Mouse (Mus musculus) heart, adult 2 months (tissue): ENCODE measurements around the gene Tnip1. TPM values are rescaled to one million over a fixed set of nuclear protein-coding genes. Genes with fewer than 3 reads are reported as not detected.
A peak's percentile ranks its signal among the peaks of the same experiment; 100 is the strongest.

ENCODE experiments used
- DNase-seq, 2 experiments: peaks; one replicate each; pipeline ENCODE4 v3.0.0; 2021
- H3K27ac ChIP-seq: fragments of 200-600 bp; 2 replicates; pipeline ENCODE4 v1.8.1; 2022
- H3K27me3 ChIP-seq: fragments of 200-500 bp; 2 replicates; pipeline ENCODE4 v1.6.1; 2012; ENCODE audit warnings: mild to moderate bottlenecking, low read length, inconsistent platforms, mixed read lengths; ENCODE audit not compliant: control insufficient read depth, insufficient read depth
- H3K36me3 ChIP-seq: fragments of 200-500 bp; 2 replicates; pipeline ENCODE4 v1.6.1; 2012; ENCODE audit warnings: low read length, inconsistent platforms; ENCODE audit not compliant: control insufficient read depth, insufficient read depth
- H3K4me1 ChIP-seq: fragments of 200-500 bp; 2 replicates; pipeline ENCODE4 v1.6.1; 2011; ENCODE audit warnings: low read length; ENCODE audit not compliant: control insufficient read depth, insufficient read depth
- H3K4me3 ChIP-seq: fragments of 200-600 bp; 2 replicates; pipeline ENCODE4 v1.8.1; 2022
- H3K79me2 ChIP-seq: fragments of 200-500 bp; replicated peaks from 2 replicates; pipeline ENCODE4 v1.6.1; 2012; ENCODE audit warnings: mild to moderate bottlenecking, inconsistent platforms, low read length, moderate library complexity, mixed read lengths; ENCODE audit not compliant: control insufficient read depth, insufficient read depth
- H3K9ac ChIP-seq: fragments of 200-500 bp; 2 replicates; pipeline ENCODE4 v1.6.1; 2012; ENCODE audit warnings: low read depth, mild to moderate bottlenecking, control low read depth, inconsistent platforms, low read length, mixed read lengths
- CTCF ChIP-seq: fragments of 200-600 bp; IDR thresholded peaks from 2 replicates; pipeline ENCODE4 v1.8.1; 2022; ENCODE audit warnings: antibody characterized with exemption, mild to moderate bottlenecking, moderate library complexity
- EP300 ChIP-seq: fragments of 200-500 bp; IDR thresholded peaks from 2 replicates; pipeline ENCODE4 v1.6.1; 2011; ENCODE audit warnings: low read depth, low read length, control low read depth; ENCODE audit not compliant: insufficient read depth
- POLR2A ChIP-seq: fragments of 200-500 bp; IDR thresholded peaks from 2 replicates; pipeline ENCODE4 v1.6.1; 2011; ENCODE audit warnings: mild to moderate bottlenecking, low read depth, low read length, control low read depth; ENCODE audit not compliant: insufficient read depth
- WGBS: fragments of 180-500 bp; shearing (Covaris S2); methylation state at CpG from one replicate; pipeline ENCODE4 v1.1.7; 2018; 5-methylcytosine and 5-hydroxymethylcytosine counted together
- intact Hi-C: fragments of 180-260 bp; cut with DNase I; formaldehyde crosslinking; loops from one replicate; pipeline ENCODE4 v1.15.1; 2025
- polyA plus RNA-seq: library from polyadenylated mRNA; depleted of rRNA; stranded (reverse); fragments of >200 nt; gene quantifications from 2 replicates; pipeline ENCODE4 v1.2.3, GENCODE M21; 2012
- total RNA-seq, 2 experiments: library from RNA; stranded (reverse); gene quantifications; 2 replicates each; pipeline ENCODE4 v1.2.3; 2021

The Tnip1 gene
- total and polyA plus RNA-seq, 3 experiments, result 25.9 to 34.4 (median 31.9) TPM

- no peaks in the 10 kb centered on the region for H3K4me1 ChIP-seq
- H3K4me3 ChIP-seq, result no peak overlapping the region
- no peaks in the 10 kb centered on the region for H3K79me2 ChIP-seq
- no peaks in the 10 kb centered on the region for H3K36me3 ChIP-seq
- 87% methylated on average over 8 of the region's 8 CpGs for WGBS
- intact Hi-C loops, result loop anchor here (2.0 to 5.0 kb wide), 2 partner anchors 109 to 158 kb away; no protein-coding TSS in a partner anchor
- TF ChIP-seq EP300, result no peak
- TF ChIP-seq CTCF, result no peak
- TF ChIP-seq POLR2A, result no peak
- H3K27ac ChIP-seq, result no peak overlapping the region
- H3K9ac ChIP-seq, result no peak overlapping the region
- H3K27me3 ChIP-seq, result no peaks in the 10 kb centered on the region
- DNase-seq, result no peak
Measured at GRCm38 (mm10) chr11:54929744-54930143, 33.0 kb downstream of the Tnip1 start.

DNA sequence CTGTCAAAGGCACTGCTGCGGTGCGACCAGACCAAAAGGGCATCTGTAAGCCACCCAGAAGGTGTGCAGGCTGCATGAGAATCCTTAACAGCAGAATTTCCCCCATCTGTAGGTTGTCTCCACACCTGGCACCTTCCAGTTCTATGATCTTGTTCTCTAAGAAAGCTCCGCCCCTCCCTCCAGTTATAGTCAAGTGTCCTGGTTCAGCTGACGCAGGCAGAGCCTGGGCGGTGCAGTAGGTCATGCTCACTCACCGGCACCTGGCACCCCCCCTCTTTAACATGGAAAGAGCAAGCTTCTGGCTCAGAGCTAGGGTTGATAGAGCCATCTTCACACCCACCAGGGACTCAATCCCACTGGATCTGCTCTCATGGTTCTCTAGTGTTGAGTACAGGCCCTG is 33.4 kb downstream of the Tnip1 start:
- intact Hi-C loops, result no loop called here
- Histone ChIP-seq H3K27ac (no peak overlapping the region), H3K4me1 (no peaks in the 10 kb centered on the region), H3K27me3 (no peaks in the 10 kb centered on the region), H3K9ac (no peak overlapping the region), H3K4me3 (no peak overlapping the region), H3K36me3 (no peaks in the 10 kb centered on the region), H3K79me2 (no peaks in the 10 kb centered on the region)
- TF ChIP-seq POLR2A (no peak), CTCF (no peak), EP300 (no peak)
- 95% methylated on average over 6 of the region's 6 CpGs for WGBS
- DNase-seq, result no peak

- Histone ChIP-seq H3K79me2 (no peaks in the 10 kb centered on the region), H3K27me3 (no peaks in the 10 kb centered on the region), H3K9ac (no peak overlapping the region), H3K36me3 (no peaks in the 10 kb centered on the region), H3K4me1 (no peaks in the 10 kb centered on the region), H3K4me3 (no peak overlapping the region), H3K27ac (no peak overlapping the region)
- 77% methylated on average over 7 of the region's 7 CpGs for WGBS
- no peak for DNase-seq
- intact Hi-C loops, result no loop called here
- TF ChIP-seq POLR2A (no peak), CTCF (no peak), EP300 (no peak)
Measured at GRCm38 (mm10) chr11:54928886-54929285, 33.8 kb downstream of the Tnip1 start.

GRCm38 (mm10) chr11:54928219-54928618 is 34.5 kb downstream of the Tnip1 start:
- TF ChIP-seq EP300 (no peak), POLR2A (no peak), CTCF (no peak)
- intact Hi-C loops, result no loop called here
- 88% methylated on average over 3 of the region's 3 CpGs for WGBS
- Histone ChIP-seq H3K9ac (no peak overlapping the region), H3K4me1 (no peaks in the 10 kb centered on the region), H3K27me3 (no peaks in the 10 kb centered on the region), H3K79me2 (no peaks in the 10 kb centered on the region), H3K36me3 (no peaks in the 10 kb centered on the region), H3K4me3 (no peak overlapping the region), H3K27ac (no peak overlapping the region)
- no peak for DNase-seq

DNA sequence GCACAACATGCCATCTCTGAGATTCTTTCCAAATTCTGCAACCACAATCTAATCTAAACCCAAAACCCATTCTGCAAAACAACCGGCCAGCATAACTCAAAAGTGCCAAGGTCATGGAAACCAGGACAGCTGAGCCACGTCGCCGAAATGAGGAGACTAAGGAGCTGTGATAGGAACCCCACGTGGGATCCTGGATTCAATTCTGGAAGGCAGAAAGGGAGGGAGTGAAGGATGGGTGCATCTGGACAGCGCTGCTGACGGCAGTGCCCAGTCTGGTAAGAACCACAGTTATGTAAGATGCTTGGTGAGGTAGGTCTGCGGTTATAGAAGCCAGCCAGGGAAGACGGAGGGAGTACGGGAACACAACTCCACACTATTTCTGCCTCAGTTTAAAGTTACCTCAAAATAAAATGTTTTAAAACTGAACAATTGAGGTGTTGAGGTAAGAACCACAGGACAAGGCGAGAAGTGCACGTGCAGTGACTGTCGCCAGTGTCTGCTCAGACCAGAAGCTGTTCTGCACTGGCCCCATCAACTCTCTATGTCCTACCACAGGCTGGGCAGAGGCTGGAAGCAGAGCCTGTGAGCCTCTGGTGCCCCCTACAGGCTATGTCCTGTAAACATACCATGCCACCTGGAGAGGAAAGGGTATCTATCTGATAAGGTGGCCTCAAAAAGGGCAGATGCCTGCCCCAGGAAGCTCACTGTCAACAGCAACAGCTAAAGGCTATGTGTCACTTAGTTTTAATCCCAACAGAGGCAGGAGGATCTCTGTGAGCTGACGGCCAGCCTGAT is 35.2 kb downstream of the Tnip1 start:
- 55% methylated on average over 14 of the region's 14 CpGs for WGBS
- H3K4me1 ChIP-seq, result no peaks in the 10 kb centered on the region
- H3K9ac ChIP-seq, result no peak overlapping the region
- intact Hi-C loops, result loop anchor here (1.0 to 2.0 kb wide), 2 partner anchors 48 to 225 kb away; no protein-coding TSS in a partner anchor
- DNase-seq, result peak; percentile 75 to 76
- H3K27ac ChIP-seq, result peak overlapping the region; percentile 26; the same call in 1 of the 2 replicates
- no peak overlapping the region for H3K4me3 ChIP-seq
- no peaks in the 10 kb centered on the region for H3K27me3 ChIP-seq
- TF ChIP-seq CTCF (peak; percentile 95), EP300 (peak; percentile 80), POLR2A (no peak)
- H3K79me2 ChIP-seq, result no peaks in the 10 kb centered on the region
- no peaks in the 10 kb centered on the region for H3K36me3 ChIP-seq

DNA sequence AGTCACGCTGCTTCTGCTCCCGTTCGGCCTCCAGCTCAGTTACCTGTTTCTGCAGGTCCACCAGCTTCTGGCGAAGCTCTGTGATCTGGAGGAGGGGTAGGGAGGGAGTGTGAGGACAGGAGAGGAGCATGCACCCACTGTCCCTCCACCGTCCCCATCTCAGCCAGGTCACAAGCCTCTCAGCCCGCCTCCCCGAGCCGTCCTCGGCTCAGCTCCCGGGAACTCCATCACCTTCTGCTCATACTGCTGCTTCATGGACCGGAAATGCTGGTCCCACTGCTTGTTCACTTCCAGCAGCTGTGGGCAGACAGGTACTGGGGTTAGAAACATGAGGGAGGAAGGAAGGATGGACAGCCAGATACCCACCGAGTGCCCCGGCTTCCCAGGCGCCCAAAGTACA is 38.6 kb downstream of the Tnip1 start:
- H3K4me3 ChIP-seq, result no peak overlapping the region
- H3K4me1 ChIP-seq, result no peaks in the 10 kb centered on the region

More for the DNA sequence above, 38.6 kb downstream of the Tnip1 start:
- no peak for DNase-seq
- Histone ChIP-seq H3K27me3 (no peaks in the 10 kb centered on the region), H3K36me3 (no peaks in the 10 kb centered on the region), H3K79me2 (no peaks in the 10 kb centered on the region), H3K27ac (no peak overlapping the region), H3K9ac (no peak overlapping the region)
- TF ChIP-seq POLR2A (no peak), EP300 (no peak), CTCF (no peak)
- 87% methylated on average over 14 of the region's 14 CpGs for WGBS
- intact Hi-C loops, result no loop called here
